Mouse (Mus musculus): ENCODE data around the gene Defb29.

GRCm38 (mm10) chr2:152490038-152490437, 49.9 kb downstream of the Defb29 start, which contains the start of gene Defb22:
- no peak for TF ChIP-seq CTCF (IDR thresholded peaks at IDR 0.05; ENCODE audit: control insufficient read depth, insufficient read depth, low read length)
- TF ChIP-seq POLR2A (IDR thresholded peaks at IDR 0.05; ENCODE audit: borderline replicate concordance, control insufficient read depth, low read depth, low read length), result no peak
